Mouse (Mus musculus): Measurements from ENCODE around the gene Cmtr2. TPM values are rescaled to one million over a fixed set of nuclear protein-coding genes. Genes with fewer than 3 reads are reported as not detected.

Cmtr2 gene
- total and polyA plus RNA-seq, 3 experiments: 1.5 to 14.4 (median 12.2) TPM

- Histone ChIP-seq H3K4me3 (ENCODE audit: low read depth, low read length) (no peak overlapping the region), H3K4me1 (ENCODE audit: insufficient read depth, low read depth, low read length) (peaks cover 17% of the 10 kb centered on the region), H3K27me3 (ENCODE audit: insufficient read depth, low read length) (no peaks in the 10 kb centered on the region), H3K9me3 (replicated peaks) (no peaks in the 10 kb centered on the region), H3K36me3 (replicated peaks) (peaks cover 19% of the 10 kb centered on the region)
- ATAC-seq (ENCODE audit: extremely low read depth, insufficient number of reproducible peaks, low FRiP score, poor library complexity, severe bottlenecking) (no peak), DNase-seq (ENCODE audit: low spot score) (no peak)
- no peak for TF ChIP-seq POLR2AphosphoS5 (IDR thresholded peaks at IDR 0.05; ENCODE audit: insufficient replicate concordance, low read depth, low read length)
- no peak for TF ChIP-seq GATA1 (IDR thresholded peaks at IDR 0.05; ENCODE audit: borderline replicate concordance, low read length)
- TF ChIP-seq TAL1 (conservative IDR thresholded peaks at IDR 0.05; ENCODE audit: low read depth, low read length): no peak
- TF ChIP-seq CTCF (IDR thresholded peaks at IDR 0.05; ENCODE audit: low read depth, low read length): no peak
- TF ChIP-seq GATA2 (IDR thresholded peaks at IDR 0.05; ENCODE audit: borderline replicate concordance, low read depth, low read length): no peak
These were observed 788 bp downstream of the Cmtr2 start for GRCm38 (mm10) chr8:110216253-110216652.

DNA sequence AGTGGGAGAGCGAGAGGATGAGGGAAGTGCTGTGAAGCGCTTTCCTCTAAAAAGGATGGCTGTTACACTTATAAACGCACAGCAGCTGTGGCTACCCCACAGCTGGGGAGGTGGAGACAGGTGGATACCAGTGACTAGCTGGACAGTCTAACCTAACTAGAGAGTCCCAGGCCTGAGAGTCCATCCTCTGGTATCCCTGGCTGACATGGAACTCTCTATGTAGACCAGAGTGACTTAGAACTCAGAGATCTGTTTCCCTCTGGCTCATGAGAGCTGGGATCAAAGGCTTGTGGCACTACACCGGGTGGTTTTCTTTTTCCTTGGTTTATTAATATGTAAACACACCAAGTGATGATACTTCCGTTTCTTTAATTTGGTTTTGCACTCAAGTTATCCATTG lies 1.7 kb downstream of the Cmtr2 start:
- Histone ChIP-seq H3K36me3 (replicated peaks) (peaks cover 29% of the 10 kb centered on the region), H3K27me3 (ENCODE audit: insufficient read depth, low read length) (no peaks in the 10 kb centered on the region), H3K4me1 (ENCODE audit: insufficient read depth, low read depth, low read length) (peaks cover 17% of the 10 kb centered on the region), H3K9me3 (replicated peaks) (no peaks in the 10 kb centered on the region), H3K4me3 (ENCODE audit: low read depth, low read length) (peak overlapping the region; percentile 82)
- TF ChIP-seq POLR2AphosphoS5 (IDR thresholded peaks at IDR 0.05; ENCODE audit: insufficient replicate concordance, low read depth, low read length) (no peak), GATA1 (IDR thresholded peaks at IDR 0.05; ENCODE audit: borderline replicate concordance, low read length) (no peak), TAL1 (conservative IDR thresholded peaks at IDR 0.05; ENCODE audit: low read depth, low read length) (no peak), GATA2 (IDR thresholded peaks at IDR 0.05; ENCODE audit: borderline replicate concordance, low read depth, low read length) (no peak), CTCF (IDR thresholded peaks at IDR 0.05; ENCODE audit: low read depth, low read length) (no peak)
- no peak for ATAC-seq (ENCODE audit: extremely low read depth, insufficient number of reproducible peaks, low FRiP score, poor library complexity, severe bottlenecking)
- no peak for DNase-seq (ENCODE audit: low spot score)

GRCm38 (mm10) chr8:110217681-110218131 lies 2.2 kb downstream of the Cmtr2 start:
- peak; percentile 93 for DNase-seq (ENCODE audit: low spot score)

GRCm38 (mm10) chr8:110218511-110218910 lies 3.0 kb downstream of the Cmtr2 start:
- H3K4me1 ChIP-seq (ENCODE audit: insufficient read depth, low read depth, low read length): peaks cover 17% of the 10 kb centered on the region
- no peaks in the 10 kb centered on the region for H3K27me3 ChIP-seq (ENCODE audit: insufficient read depth, low read length)
- peaks cover 42% of the 10 kb centered on the region for H3K36me3 ChIP-seq (replicated peaks)
- ATAC-seq (ENCODE audit: extremely low read depth, insufficient number of reproducible peaks, low FRiP score, poor library complexity, severe bottlenecking) (no peak), DNase-seq (ENCODE audit: low spot score) (peak; percentile 16)
- TF ChIP-seq GATA1 (IDR thresholded peaks at IDR 0.05; ENCODE audit: borderline replicate concordance, low read length): no peak
- H3K9me3 ChIP-seq (replicated peaks): no peaks in the 10 kb centered on the region
- peak overlapping the region; percentile 82 for H3K4me3 ChIP-seq (ENCODE audit: low read depth, low read length)

More at GRCm38 (mm10) chr8:110217681-110218131, 2.2 kb downstream of the Cmtr2 start:
- peaks cover 17% of the 10 kb centered on the region for H3K4me1 ChIP-seq (ENCODE audit: insufficient read depth, low read depth, low read length)
- no peaks in the 10 kb centered on the region for H3K27me3 ChIP-seq (ENCODE audit: insufficient read depth, low read length)
- H3K4me3 ChIP-seq (ENCODE audit: low read depth, low read length): peak overlapping the region; percentile 82
- peaks cover 34% of the 10 kb centered on the region for H3K36me3 ChIP-seq (replicated peaks)
- peak; percentile 99 for ATAC-seq (ENCODE audit: extremely low read depth, insufficient number of reproducible peaks, low FRiP score, poor library complexity, severe bottlenecking)
- no peaks in the 10 kb centered on the region for H3K9me3 ChIP-seq (replicated peaks)
- TF ChIP-seq GATA1 (IDR thresholded peaks at IDR 0.05; ENCODE audit: borderline replicate concordance, low read length) (no peak), POLR2AphosphoS5 (IDR thresholded peaks at IDR 0.05; ENCODE audit: insufficient replicate concordance, low read depth, low read length) (no peak)

DNA sequence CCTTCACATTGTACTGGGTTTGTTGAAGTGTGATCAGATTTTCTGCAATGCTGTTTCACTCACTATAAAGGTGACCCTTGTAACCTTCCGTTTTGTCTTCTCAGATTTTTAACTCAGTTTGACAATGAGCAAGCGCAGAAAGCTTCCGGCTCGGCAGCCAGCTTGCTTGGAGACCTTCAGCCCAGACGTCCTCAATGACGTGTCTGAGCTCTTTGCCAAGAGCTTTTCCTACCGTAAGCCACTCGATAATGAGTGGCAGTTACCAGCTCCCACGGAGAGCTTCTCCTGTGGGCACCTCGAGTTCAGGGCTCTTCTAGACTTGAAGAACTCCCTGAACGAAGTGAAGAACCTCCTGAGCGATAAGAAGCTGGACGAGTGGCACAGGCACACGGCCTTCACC lies 5.5 kb downstream of the Cmtr2 start:
- H3K9me3 ChIP-seq (replicated peaks): no peaks in the 10 kb centered on the region
- TF ChIP-seq GATA2 (IDR thresholded peaks at IDR 0.05; ENCODE audit: borderline replicate concordance, low read depth, low read length) (no peak), TAL1 (conservative IDR thresholded peaks at IDR 0.05; ENCODE audit: low read depth, low read length) (no peak), GATA1 (IDR thresholded peaks at IDR 0.05; ENCODE audit: borderline replicate concordance, low read length) (no peak), POLR2AphosphoS5 (IDR thresholded peaks at IDR 0.05; ENCODE audit: insufficient replicate concordance, low read depth, low read length) (no peak), CTCF (IDR thresholded peaks at IDR 0.05; ENCODE audit: low read depth, low read length) (no peak)
- peaks cover 58% of the 10 kb centered on the region for H3K36me3 ChIP-seq (replicated peaks)
- DNase-seq (ENCODE audit: low spot score) (no peak), ATAC-seq (ENCODE audit: extremely low read depth, insufficient number of reproducible peaks, low FRiP score, poor library complexity, severe bottlenecking) (no peak)
- H3K4me1 ChIP-seq (ENCODE audit: insufficient read depth, low read depth, low read length): peaks cover 17% of the 10 kb centered on the region
- no peak overlapping the region for H3K4me3 ChIP-seq (ENCODE audit: low read depth, low read length)
- H3K27me3 ChIP-seq (ENCODE audit: insufficient read depth, low read length): no peaks in the 10 kb centered on the region

GRCm38 (mm10) chr8:110230803-110231202 lies 15.3 kb downstream of the Cmtr2 start:
- H3K4me1 ChIP-seq (ENCODE audit: insufficient read depth, low read depth, low read length): no peaks in the 10 kb centered on the region
- TF ChIP-seq POLR2AphosphoS5 (IDR thresholded peaks at IDR 0.05; ENCODE audit: insufficient replicate concordance, low read depth, low read length) (no peak), GATA1 (IDR thresholded peaks at IDR 0.05; ENCODE audit: borderline replicate concordance, low read length) (no peak), CTCF (IDR thresholded peaks at IDR 0.05; ENCODE audit: low read depth, low read length) (no peak), TAL1 (conservative IDR thresholded peaks at IDR 0.05; ENCODE audit: low read depth, low read length) (no peak), GATA2 (IDR thresholded peaks at IDR 0.05; ENCODE audit: borderline replicate concordance, low read depth, low read length) (no peak)
- no peak overlapping the region for H3K4me3 ChIP-seq (ENCODE audit: low read depth, low read length)
- no peaks in the 10 kb centered on the region for H3K36me3 ChIP-seq (replicated peaks)
- ATAC-seq (ENCODE audit: extremely low read depth, insufficient number of reproducible peaks, low FRiP score, poor library complexity, severe bottlenecking) (no peak), DNase-seq (ENCODE audit: low spot score) (no peak)
- H3K9me3 ChIP-seq (replicated peaks): no peaks in the 10 kb centered on the region
- no peaks in the 10 kb centered on the region for H3K27me3 ChIP-seq (ENCODE audit: insufficient read depth, low read length)

Measured in G1E (cell line).